Mouse (Mus musculus) midbrain, postnatal 0 days (tissue): Measurements from ENCODE around the gene Ncbp1. TPM values are rescaled to one million over a fixed set of nuclear protein-coding genes. Genes with fewer than 3 reads are reported as not detected.

Source experiments
- ATAC-seq: fragments of 200-750 bp; cut with Nextera tagmentation; 2 replicates; pipeline ENCODE4 v1.8.0; 2017; ENCODE audit warnings: moderate number of reproducible peaks, mild to moderate bottlenecking, moderate TSS enrichment, moderate library complexity; ENCODE audit not compliant: low FRiP score
- DNase-seq: peaks from one replicate; pipeline ENCODE4 v3.0.0-alpha.2; 2015; ENCODE audit warnings: low spot score
- H3K27ac ChIP-seq: fragments of 300-500 bp; sonication (generic); 2 replicates; pipeline ENCODE4 v1.5.1; 2014; ENCODE audit warnings: low read depth, mild to moderate bottlenecking, low read length, mixed read lengths
- H3K27me3 ChIP-seq: fragments of 300-500 bp; sonication (generic); 2 replicates; pipeline ENCODE4 v1.6.1; 2014; ENCODE audit warnings: low read length, control low read depth, mixed read lengths; ENCODE audit not compliant: insufficient read depth
- H3K36me3 ChIP-seq: fragments of 300-500 bp; sonication (generic); 2 replicates; pipeline ENCODE4 v1.6.1; 2014; ENCODE audit warnings: low read length, control low read depth, mixed read lengths; ENCODE audit not compliant: insufficient read depth
- H3K4me1 ChIP-seq: fragments of 300-500 bp; sonication (generic); 2 replicates; pipeline ENCODE4 v1.6.1; 2014; ENCODE audit warnings: mild to moderate bottlenecking, control low read depth, antibody characterized with exemption, low read length, mixed read lengths; ENCODE audit not compliant: insufficient read depth
- H3K4me2 ChIP-seq: fragments of 300-500 bp; sonication (generic); 2 replicates; pipeline ENCODE4 v1.6.1; 2014; ENCODE audit warnings: low read depth, mild to moderate bottlenecking, low read length, mixed read lengths; ENCODE audit not compliant: poor library complexity, severe bottlenecking
- H3K4me3 ChIP-seq: fragments of 300-500 bp; sonication (generic); 2 replicates; pipeline ENCODE4 v1.5.1; 2014; ENCODE audit warnings: low read depth, mild to moderate bottlenecking, low read length, moderate library complexity
- H3K9ac ChIP-seq: fragments of 300-500 bp; sonication (generic); replicated peaks from 2 replicates; pipeline ENCODE4 v1.6.1; 2014; ENCODE audit warnings: mild to moderate bottlenecking, low read length, moderate library complexity, mixed read lengths; ENCODE audit not compliant: poor library complexity, severe bottlenecking
- H3K9me3 ChIP-seq: fragments of 300-500 bp; sonication (generic); 2 replicates; pipeline ENCODE4 v1.6.1; 2016; ENCODE audit warnings: low read length, control low read depth
- CTCF ChIP-seq: IDR thresholded peaks from 2 replicates; pipeline ENCODE4 v1.5.1; 2016; ENCODE audit warnings: antibody characterized with exemption, mild to moderate bottlenecking
- WGBS: fragments of 180-500 bp; shearing (Covaris S2); extraction: QIAGEN DNeasy Blood & Tissue Kit; methylation state at CpG from one replicate; pipeline ENCODE4 v1.1.7; 2014; 5-methylcytosine and 5-hydroxymethylcytosine counted together
- polyA plus RNA-seq: library from polyadenylated mRNA; unstranded; fragments of >200 nt; fragmentation: Nextera tagmentation; extraction: Ambion mirVana; gene quantifications from 2 replicates; pipeline ENCODE4 v1.2.1, GENCODE M21; 2015
- total RNA-seq: library from RNA; depleted of rRNA; stranded (reverse); fragments of >200 nt; gene quantifications from 2 replicates; pipeline ENCODE4 v1.2.3, GENCODE M21; 2014

Ncbp1 gene
- total and polyA plus RNA-seq, 2 experiments from 2014 or later: 33.4 to 45.9 TPM

- peaks cover 15% of the 10 kb centered on the region for H3K4me1 ChIP-seq
- H3K9ac ChIP-seq: peak overlapping the region; percentile 89
- peak; percentile 36 for DNase-seq
- H3K4me2 ChIP-seq: peak overlapping the region; percentile 65
- peak overlapping the region; percentile 81 for H3K4me3 ChIP-seq
- no peak for TF ChIP-seq CTCF
- H3K9me3 ChIP-seq: no peaks in the 10 kb centered on the region
- WGBS: 9% methylated on average over 17 of the region's 17 CpGs
- peak; percentile 71 for ATAC-seq
- peak overlapping the region; percentile 92 for H3K27ac ChIP-seq
- H3K27me3 ChIP-seq: no peaks in the 10 kb centered on the region
- peaks cover 11% of the 10 kb centered on the region for H3K36me3 ChIP-seq
These were observed 655 bp upstream of the Ncbp1 start for GRCm38 (mm10) chr4:46137629-46138286.

DNA sequence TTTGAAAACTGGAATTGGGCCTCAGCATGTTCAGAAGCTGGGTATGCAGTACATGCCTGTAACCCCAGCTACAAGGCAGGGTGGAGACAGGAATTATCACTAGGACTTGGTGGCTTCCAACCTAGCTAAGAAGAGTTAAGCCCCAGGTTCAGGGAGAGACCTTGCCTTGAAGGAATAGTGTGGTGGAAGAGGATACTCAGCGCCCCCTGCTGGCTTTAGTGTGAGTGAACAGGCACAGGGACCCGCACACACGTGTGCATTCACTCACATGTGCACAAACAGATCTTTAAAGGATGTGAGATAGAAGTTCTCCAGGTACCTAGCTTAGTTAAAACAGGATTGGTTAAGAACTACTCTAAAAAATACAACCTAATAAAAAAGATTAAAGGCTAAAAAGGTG, 5.9 kb downstream of the Ncbp1 start:
- H3K27me3 ChIP-seq: no peaks in the 10 kb centered on the region
- peak; percentile 50 for TF ChIP-seq CTCF
- DNase-seq (no peak), ATAC-seq (no peak)
- WGBS: 70% methylated on average over 3 of the region's 3 CpGs
- H3K36me3 ChIP-seq: peaks cover 15% of the 10 kb centered on the region
- H3K4me2 ChIP-seq: no peak overlapping the region
- H3K9me3 ChIP-seq: no peaks in the 10 kb centered on the region
- no peak overlapping the region for H3K9ac ChIP-seq
- H3K4me1 ChIP-seq: peaks cover 10% of the 10 kb centered on the region
- H3K4me3 ChIP-seq: no peak overlapping the region
- no peak overlapping the region for H3K27ac ChIP-seq

GRCm38 (mm10) chr4:46146881-46147280, 8.5 kb downstream of the Ncbp1 start:
- no peak overlapping the region for H3K9ac ChIP-seq
- peaks cover 32% of the 10 kb centered on the region for H3K36me3 ChIP-seq
- no peaks in the 10 kb centered on the region for H3K9me3 ChIP-seq
- no peaks in the 10 kb centered on the region for H3K4me1 ChIP-seq
- H3K4me2 ChIP-seq: no peak overlapping the region
- TF ChIP-seq CTCF: no peak
- H3K27me3 ChIP-seq: no peaks in the 10 kb centered on the region
- ATAC-seq (no peak), DNase-seq (no peak)
- H3K27ac ChIP-seq: no peak overlapping the region
- whole genome bisulfite sequencing: 85% methylated on average over 1 of the region's 1 CpGs
- no peak overlapping the region for H3K4me3 ChIP-seq

DNA sequence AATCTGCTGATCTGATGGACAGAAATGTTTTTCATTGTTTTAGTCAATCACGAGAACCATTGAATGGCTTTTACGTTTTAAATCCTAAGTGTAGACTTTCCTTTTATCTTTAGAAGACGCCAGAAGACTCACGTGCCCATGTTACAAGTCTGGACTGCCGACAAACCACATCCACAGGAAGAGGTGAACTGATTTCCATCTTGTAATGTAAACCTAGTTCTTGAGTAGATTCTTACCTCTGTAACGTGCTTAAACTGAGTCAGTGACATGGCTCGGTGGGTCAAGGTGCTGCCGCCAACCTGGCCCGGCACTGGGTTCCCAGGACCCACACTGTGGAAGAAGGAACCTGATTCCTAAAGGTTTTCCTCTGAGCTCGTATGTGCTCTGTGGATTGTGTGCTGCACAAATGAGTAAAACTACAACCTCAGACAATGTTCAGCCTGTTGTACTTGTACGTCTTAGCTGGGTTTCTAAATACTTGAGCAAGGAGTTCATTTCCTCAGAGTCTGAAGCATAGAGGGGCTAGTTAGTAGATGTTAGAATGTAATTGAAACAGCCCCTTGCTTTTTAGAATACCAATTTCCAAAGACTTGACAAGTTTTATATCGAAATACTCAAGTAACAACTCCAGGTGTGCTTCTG, 13.6 kb downstream of the Ncbp1 start:
- WGBS: 95% methylated on average over 12 of the region's 12 CpGs
- H3K4me2 ChIP-seq: no peak overlapping the region
- ATAC-seq: no peak

DNA sequence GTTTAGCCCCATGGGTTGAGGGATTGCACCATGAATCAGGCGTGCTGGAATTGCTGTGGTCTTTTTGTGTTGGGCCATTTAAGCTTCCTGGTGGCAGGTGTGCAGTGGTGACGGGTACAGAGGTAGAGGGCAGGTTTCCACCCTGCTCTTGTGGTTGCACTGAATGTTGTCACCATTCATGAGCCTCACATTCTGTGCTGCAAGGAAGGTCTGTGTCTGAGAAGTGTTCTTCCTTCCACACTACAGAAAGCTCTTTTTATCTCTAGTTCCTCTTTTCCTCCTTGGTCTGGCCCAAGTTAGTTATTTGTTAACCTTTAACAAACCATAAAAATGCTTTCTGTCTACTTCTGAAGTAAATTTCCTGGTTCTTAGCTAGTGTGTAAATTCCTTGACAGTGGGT, 25.6 kb downstream of the Ncbp1 start:
- no peak for ATAC-seq
- H3K27ac ChIP-seq: no peak overlapping the region
- 83% methylated on average over 2 of the region's 2 CpGs for WGBS
- H3K4me2 ChIP-seq: no peak overlapping the region
- H3K4me3 ChIP-seq: no peak overlapping the region
- no peaks in the 10 kb centered on the region for H3K9me3 ChIP-seq
- no peak for TF ChIP-seq CTCF
- H3K4me1 ChIP-seq: no peaks in the 10 kb centered on the region
- no peak for DNase-seq
- peaks cover 67% of the 10 kb centered on the region for H3K36me3 ChIP-seq
- H3K27me3 ChIP-seq: no peaks in the 10 kb centered on the region
- H3K9ac ChIP-seq: no peak overlapping the region

More for the DNA sequence above, 13.6 kb downstream of the Ncbp1 start:
- Histone ChIP-seq H3K9ac (no peak overlapping the region), H3K27me3 (no peaks in the 10 kb centered on the region), H3K4me1 (no peaks in the 10 kb centered on the region), H3K9me3 (no peaks in the 10 kb centered on the region), H3K36me3 (peaks cover 59% of the 10 kb centered on the region), H3K27ac (no peak overlapping the region), H3K4me3 (no peak overlapping the region)
- no peak for DNase-seq
- TF ChIP-seq CTCF: no peak

DNA sequence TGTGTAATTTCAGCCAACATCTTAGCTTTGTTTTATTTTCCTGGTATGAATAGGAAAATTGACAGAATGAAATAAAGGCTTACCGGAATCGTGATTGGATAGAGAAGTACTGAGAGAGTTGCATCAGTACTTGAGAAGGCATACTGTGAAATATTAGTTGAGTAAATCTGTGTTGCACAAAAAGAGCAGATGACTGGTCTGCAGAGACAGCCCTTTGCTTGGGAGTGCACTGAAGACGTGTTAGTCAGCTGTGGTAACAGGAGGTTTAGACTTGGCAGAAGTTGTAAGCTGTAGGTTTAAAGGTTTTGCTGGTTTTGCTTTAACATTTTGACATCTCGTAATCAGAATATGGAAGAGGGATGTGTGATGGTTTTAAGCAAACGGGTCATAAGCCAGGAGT, 27.4 kb downstream of the Ncbp1 start:
- no peak for DNase-seq
- Histone ChIP-seq H3K4me2 (no peak overlapping the region), H3K27ac (no peak overlapping the region), H3K36me3 (peaks cover 70% of the 10 kb centered on the region), H3K4me1 (no peaks in the 10 kb centered on the region), H3K27me3 (no peaks in the 10 kb centered on the region), H3K9me3 (no peaks in the 10 kb centered on the region), H3K9ac (no peak overlapping the region), H3K4me3 (no peak overlapping the region)
- ATAC-seq: no peak
- 95% methylated on average over 5 of the region's 5 CpGs for WGBS
- TF ChIP-seq CTCF: no peak
